Mouse (Mus musculus) fat pad, adult 2 months (tissue): Measurements from ENCODE around the gene Tmem108.

Experiments used
- DNase-seq: peaks from one replicate; pipeline ENCODE4 v3.0.0-alpha.2; 2011; ENCODE audit warnings: low read depth, low spot score; ENCODE audit errors: extremely low read depth

The Tmem108 gene

DNA sequence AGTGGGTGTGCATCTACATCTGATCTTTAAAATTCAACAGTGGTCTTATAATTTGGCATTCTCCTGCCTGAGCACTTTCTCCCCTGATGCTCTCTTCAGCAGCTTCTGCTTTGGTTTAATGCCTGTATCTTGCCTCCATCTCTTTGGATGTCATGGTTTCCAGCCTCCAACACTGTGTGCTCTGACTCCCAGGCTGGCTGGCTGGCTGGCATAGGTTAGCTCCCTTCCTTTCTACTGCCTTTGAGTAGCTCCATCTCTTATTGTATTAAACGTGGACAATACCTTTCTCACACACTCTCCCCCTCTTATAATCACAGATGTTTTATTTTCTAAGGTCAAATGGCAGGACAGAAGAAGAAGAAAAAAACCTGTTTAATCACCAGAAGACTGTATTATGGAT lies 296.3 kb downstream of the Tmem108 start:
- no peak for DNase-seq

DNA sequence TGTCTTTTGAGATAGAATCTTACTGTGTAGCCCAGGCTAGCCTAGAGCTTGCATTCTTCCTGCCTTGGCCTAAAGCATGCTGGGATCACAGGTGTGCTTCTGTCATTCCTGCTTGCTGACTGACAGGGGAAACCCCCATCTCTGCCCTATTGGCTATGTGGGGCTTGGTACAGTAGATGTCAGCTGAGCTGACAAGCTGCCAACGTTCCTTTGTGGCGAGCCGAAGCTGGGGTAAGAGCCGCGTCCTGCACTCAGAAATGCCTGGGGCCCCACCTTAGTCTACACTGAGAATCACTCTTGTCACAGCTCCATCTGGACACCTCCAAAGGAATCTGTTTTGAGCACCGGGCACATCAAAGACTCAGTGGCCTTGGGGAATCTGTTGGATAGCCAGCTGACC lies 297.8 kb downstream of the Tmem108 start:
- DNase-seq = no peak

DNA sequence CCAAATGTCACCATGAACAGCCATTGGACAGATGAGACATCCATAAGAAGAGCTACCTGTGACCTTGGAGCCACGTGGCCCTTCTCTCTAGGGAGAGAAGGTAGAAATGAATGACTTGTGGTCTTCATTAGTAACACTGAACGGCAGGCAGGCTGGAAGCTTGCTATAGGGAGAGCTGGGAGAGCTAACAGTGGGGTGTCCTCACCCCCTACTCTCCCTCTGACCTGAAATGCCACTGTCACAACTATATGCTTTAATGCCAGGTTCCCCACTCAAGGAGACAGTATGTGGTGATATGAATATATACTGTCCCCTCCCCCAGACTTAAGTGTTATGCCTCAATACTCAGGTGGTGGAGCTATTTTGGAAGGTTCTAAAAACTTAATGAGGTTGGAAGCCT lies 301.8 kb downstream of the Tmem108 start:
- no peak for DNase-seq

DNA sequence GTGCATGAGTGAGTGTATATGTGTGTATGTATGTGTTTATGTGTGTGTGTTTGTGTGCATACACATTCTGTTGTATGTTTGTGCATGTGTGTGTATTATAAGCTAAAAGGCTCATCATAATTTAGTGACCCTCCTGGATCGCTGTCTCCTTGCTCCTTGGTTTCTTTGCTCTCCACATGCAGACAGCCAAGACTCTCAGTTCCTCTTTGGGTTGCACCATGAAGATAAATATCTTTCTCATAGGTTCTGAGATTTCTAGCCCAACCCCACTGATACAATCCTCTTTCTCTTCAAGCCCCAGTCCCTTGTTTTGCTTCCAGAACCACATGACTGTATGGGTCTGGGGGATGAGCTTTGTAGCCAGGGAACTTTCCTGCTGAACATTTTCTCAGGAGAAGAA lies 302.3 kb downstream of the Tmem108 start:
- no peak for DNase-seq

DNA sequence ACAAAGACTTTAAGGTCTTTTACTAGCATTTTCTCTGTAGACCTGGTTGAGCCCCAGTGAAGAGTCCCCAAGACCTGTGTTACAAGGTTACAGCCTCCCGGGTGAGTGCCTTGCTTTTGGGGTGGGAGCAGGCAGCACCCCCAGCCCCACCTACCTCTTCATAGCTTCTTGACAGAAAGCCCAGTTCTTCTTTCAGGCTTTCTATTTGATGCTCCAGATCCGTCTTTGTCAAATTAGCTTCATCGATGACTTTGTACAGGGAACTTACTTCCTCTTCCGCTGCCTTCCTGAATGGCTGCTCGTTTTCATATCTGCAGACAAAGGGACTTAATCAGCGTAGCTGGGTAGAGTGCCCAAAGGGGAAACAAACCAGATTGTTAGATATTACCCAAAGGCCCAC lies 312.0 kb downstream of the Tmem108 start:
- no peak for DNase-seq

DNA sequence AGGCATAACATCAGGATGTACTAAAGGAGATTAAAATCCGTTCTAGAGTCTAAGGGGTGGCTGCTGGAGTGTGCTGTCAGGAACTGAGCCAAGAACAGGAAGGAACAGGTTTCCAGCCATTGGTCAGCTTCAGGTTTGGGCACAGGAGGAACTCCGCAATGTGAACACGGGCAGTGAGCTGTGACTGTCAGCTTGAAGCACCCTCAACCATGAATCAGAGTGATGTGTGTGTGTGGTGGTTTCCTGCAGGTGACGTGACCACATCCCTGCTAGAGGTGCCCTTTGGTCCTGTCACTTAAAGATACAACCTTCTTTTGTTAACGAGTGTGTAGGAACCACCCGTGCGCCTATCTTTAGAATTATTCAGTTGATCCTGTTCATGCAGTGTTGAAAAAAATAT lies 312.5 kb downstream of the Tmem108 start:
- no peak for DNase-seq

DNA sequence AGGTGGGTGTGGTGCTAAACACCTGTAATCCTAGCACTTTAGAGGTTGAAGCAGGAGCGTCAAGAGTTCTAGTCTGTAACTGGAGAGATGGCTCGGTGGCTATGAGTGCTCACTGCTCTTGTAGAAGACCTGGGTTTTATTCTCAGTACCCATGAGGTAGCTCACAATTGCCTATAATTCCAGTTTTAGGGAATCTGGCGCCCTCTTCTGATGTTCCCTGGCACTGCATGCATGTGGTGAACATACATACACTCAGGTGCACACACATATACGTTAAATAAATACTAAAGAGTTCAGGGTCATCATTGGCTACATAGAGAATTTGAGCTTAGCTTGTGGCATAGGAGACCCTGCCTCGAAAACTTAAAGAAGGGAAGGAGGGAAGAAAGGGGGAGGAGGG lies 317.0 kb downstream of the Tmem108 start:
- DNase-seq = no peak

DNA sequence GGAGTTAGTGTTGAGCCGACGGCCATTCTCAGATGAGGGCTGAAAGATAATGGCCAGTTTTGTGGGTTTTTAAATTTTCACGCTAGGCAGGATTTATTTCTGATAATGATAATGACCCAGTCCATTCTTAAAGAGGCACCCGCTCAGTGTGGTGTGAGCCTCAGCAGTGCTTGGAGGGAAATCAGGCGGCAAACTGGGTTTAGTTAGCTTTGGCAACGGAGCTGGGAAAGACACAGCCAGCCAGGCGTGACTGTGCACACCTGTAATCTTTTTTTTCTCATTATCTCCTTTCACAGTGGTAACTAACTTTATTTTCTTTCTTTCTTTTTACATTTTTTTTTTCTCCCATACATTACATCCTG lies 317.8 kb downstream of the Tmem108 start:
- DNase-seq = no peak

DNA sequence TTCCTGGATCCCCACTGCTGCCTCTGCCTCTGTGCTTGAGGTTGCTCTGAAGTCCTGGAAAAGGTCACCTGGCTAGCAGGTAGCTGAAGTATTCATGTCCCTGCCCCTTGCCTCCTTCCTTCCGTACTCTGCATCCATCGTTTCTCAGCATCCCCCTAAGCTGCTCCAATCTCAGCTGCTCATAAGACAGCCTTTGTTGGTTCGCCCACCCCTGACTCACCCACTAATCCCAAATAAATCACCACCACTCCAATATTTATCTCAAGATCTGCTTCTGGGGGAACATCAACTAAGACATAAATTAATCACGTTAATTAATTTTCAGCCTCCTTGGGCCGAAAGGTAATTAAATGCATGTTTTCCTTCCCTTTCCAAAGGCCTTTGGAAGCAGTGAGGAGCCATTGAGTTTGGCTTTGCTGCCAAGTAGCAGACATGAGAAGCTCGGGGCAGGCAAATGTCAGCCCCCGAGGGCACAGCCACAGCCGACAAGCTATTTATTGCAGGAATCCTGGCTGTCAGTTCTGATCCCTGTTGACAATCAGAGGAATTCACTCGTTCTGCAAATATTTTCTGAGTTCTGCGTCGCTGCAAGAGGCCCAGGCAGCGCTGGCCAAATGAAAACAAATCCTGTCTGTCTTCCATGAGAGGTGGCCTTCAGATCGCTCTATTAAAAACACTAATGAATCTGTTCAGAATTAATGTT lies 318.4 kb downstream of the Tmem108 start:
- DNase-seq = no peak

DNA sequence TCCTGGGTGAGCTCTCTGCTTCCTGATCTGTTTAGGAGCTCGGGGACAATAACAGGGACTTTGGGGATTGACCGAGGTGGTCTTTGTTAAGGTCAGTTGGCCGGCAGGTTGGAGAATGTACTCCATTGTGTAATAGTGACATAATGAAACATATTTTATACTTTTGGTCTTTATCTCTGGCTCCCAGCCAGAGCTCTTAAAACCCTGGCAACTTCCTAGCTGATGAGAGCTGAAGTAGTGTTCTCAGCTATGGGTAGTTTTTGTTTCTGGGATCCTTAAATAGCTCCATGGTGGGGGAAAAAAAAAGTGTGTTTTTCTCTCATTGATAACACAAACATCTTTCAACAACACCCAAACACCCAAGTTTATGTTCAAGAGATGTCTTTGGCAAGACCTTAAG lies 321.0 kb downstream of the Tmem108 start:
- no peak for DNase-seq

DNA sequence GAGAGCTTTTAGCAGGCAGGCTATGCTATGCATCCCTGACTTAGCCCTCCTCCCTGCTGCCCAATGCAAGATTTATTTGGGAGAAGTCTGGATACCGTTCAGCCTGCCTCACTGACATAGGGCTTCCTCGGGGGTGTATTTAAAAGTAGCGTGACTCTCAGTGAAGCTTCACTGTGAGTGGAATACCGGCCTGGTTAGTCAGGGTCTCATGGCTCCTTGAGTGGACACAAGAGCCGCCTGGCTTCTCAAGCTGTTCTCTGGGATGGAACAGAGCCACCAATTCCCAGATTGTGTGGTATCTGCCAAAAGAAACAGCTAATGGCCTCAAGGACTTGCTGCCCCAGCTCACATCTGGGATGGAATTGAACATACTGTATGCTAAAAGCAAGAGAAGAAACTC lies 324.5 kb downstream of the Tmem108 start:
- no peak for DNase-seq

DNA sequence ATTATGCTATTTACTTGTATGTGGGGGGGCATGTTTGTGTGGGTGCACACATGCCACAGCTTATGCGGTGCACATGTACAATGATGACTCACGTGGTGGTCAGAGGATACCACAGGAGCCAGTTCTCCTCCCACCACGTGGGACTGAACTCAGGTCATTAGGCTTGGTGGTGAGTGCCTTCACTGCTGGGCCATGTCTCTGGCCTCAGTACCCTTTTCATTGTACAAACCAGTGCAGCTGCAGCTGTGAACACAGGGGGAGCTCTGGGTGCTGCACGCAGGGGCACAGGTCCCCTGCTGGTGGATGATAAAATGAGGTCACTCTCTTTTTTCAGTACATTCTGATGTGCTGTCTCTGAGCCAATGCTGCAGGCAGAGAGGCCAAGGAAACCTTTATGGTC lies 327.5 kb downstream of the Tmem108 start:
- no peak for DNase-seq
